In the genomic region with DNA sequence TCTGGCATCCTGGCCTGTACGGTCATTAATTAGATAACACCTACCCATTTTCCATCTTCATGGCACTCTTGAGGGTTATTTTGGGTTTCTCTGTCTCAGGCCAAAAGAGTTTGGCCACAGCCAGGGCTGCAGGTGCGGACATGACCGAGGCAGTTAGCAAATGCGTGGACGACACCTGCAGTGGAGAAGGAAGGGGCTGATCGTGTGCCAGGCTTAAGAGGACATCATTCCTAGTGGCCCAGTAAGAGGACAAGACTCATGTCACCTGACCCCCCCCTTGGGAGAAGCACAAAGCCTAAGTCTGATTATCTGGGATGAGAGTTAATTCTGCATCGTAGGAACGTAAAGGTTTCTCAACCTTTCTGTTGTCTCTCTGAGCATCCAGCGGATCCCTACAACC, we compare ENCODE assay signal across 13 mouse cellular contexts.
DNase-seq lines count a peak whose midpoint lies in the region.
"Had no signal": no experiment of that assay in that cellular context is flagged by ENCODE, and none has a peak within 500 bp of the region (broad histone marks: within the 10 kb centered on the region; RNA-seq: fewer than 3 reads in every experiment).

No protein-coding gene starts in this region.

- peak; percentile 50 to 51 for DNase-seq in cerebellum, postnatal 10 days
- DNase-seq in cerebellum, adult 9-11 months = no peak
- peak; percentile 49 to 60 for DNase-seq in cerebellum, postnatal 14 days
- DNase-seq in cerebellum, adult 11-12 months = no peak
- DNase-seq: adrenal gland, adult 2 months; adrenal gland, adult 8-10 months; adrenal gland, postnatal 10 days; adrenal gland, postnatal 14 days; adrenal gland, postnatal 25 days; adrenal gland, postnatal 36 days; B cell, adult 2 months; cerebellum, adult 11 months; cerebellum, adult 18-20 months had no signal

Comparison
In these comparisons a context has a peak if more than half of its experiments do, and no peak if none do; other contexts are left out.
1. DNase-seq: peak in cerebellum, postnatal 10 days (2 of 2) and cerebellum, postnatal 14 days (2 of 2); none in cerebellum, adult 9-11 months (single experiment) and cerebellum, adult 11-12 months (single experiment).